Mouse (Mus musculus): Measurements from ENCODE around the gene Txlna. TPM values are rescaled to one million over a fixed set of nuclear protein-coding genes. Genes with fewer than 3 reads are reported as not detected.

Txlna gene
- polyA plus RNA-seq, 1 experiment from 2014 or later: 75.9 TPM

DNA sequence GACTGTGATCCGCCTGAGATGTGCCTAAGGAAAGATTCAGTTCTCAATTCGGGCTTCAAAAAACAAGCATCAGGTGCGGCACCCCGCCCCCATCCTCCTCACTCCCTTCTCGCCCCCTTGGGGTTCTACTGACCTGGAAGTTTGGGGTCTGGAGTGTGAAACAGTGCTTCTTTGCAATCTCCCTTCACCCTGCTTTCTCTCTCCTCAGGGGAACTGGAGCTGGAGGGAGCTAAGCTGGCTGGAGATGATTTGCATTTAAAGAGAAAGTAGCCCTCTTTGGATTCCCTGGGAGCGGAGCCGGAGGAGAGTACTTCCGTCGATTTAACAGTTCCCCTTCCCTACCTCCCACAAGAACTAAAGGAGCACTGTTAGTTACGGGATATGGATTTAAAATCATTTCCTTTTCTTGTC, 17.2 kb downstream of the Txlna start, which contains the start of gene Ccdc28b:
Ccdc28b (minus strand) TSS at position 267 of the 411 bp plus-strand sequence.
- peak; percentile 46 for ATAC-seq
- H3K4me1 ChIP-seq: peaks cover 45% of the 10 kb centered on the region
- under 1% methylated on average over 10 of the region's 10 CpGs for WGBS

DNA sequence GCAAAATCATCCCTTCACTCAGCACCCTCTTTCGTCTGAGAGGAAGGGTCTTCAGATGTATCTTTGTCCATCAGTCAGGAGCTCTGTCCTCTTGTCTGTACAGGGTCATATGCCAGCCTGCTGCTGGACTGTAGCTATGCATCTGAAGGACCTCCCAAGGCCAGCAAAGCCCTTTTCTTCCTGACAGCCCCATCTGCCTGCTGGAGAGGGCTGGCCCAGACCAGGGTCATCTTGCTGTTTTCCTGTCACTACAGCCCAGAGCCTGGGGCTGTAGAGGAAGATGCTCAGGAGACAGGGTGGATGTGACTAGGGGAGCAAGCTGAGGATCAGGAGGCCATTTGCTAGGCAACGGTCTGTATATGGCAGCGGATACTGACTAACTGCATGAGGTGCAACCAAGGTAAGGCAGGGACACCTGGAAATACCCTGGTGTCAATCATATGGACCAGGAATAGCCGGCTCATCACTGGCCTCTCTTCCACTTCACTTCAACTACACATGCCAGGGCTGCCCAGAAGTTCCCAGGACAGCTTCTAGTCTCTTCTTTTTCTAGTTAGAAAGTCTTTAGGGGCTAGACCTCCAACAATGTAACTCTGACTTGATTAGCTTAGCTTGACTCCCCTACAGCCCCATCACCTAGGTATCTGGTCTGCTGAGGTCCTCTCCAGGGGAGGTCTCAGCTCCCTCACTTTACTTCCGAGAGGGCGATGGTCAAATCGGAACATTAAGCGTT, 17.9 kb downstream of the Txlna start:
- peak overlapping the region; percentile 59 for H3K4me3 ChIP-seq
- peak overlapping the region; percentile 82 for H3K4me2 ChIP-seq
- no peaks in the 10 kb centered on the region for H3K9me3 ChIP-seq (replicated peaks)
- WGBS: 23% methylated on average over 8 of the region's 8 CpGs
- no peaks in the 10 kb centered on the region for H3K27me3 ChIP-seq
- peaks cover 52% of the 10 kb centered on the region for H3K4me1 ChIP-seq
- peak overlapping the region; percentile 93 for H3K27ac ChIP-seq
- ATAC-seq: no peak
- peaks cover 32% of the 10 kb centered on the region for H3K36me3 ChIP-seq (ENCODE audit: poor library complexity, severe bottlenecking)
- H3K9ac ChIP-seq: peak overlapping the region; percentile 83

More for the DNA sequence above, 17.2 kb downstream of the Txlna start, which contains the start of gene Ccdc28b:
- peaks cover 39% of the 10 kb centered on the region for H3K36me3 ChIP-seq (ENCODE audit: poor library complexity, severe bottlenecking)
- no peaks in the 10 kb centered on the region for H3K9me3 ChIP-seq (replicated peaks)
- peak within 1 kb of the TSS; percentile 83 for H3K9ac ChIP-seq
- H3K4me3 ChIP-seq: peak within 1 kb of the TSS; percentile 59
- H3K4me2 ChIP-seq: peak within 1 kb of the TSS; percentile 82
- peak within 1 kb of the TSS; percentile 93 for H3K27ac ChIP-seq
- no peaks in the 10 kb centered on the region for H3K27me3 ChIP-seq

DNA sequence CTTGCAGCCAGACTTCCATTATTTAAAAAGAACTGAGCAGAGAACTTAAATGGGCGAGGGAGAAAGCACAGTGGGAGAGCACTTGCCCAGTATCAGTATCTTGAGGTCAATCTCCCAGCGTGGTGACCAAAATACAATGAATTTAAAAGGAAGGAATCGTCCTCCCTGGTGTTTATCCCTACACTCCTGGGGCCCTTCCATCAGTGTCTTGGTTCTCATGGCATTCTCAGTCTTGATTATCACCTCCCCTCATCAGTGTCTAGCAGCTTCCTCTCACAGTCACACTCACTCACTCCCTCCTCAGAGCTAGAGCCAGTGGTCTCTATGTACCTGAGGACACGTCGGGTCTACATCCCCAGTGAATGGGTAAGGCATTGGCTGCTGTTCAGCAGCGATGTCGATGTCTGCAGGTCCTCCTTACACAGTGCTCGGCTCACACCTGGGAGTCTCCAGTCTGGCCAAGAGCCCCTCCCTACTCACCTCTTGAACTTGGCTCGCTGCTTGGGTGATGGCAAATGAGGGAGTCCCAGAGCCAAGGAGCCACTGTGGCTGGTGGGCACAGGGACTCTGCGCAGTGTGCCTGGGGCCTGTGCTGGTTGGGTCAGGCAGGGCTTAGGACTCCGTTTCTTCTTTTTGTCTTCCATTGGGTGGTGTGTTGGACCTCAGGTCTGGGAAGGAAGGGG, 18.6 kb downstream of the Txlna start:
- Histone ChIP-seq H3K36me3 (ENCODE audit: poor library complexity, severe bottlenecking) (peaks cover 25% of the 10 kb centered on the region), H3K9ac (peak overlapping the region; percentile 83), H3K4me2 (peak overlapping the region; percentile 82), H3K27me3 (no peaks in the 10 kb centered on the region), H3K9me3 (replicated peaks) (no peaks in the 10 kb centered on the region), H3K4me3 (peak overlapping the region; percentile 59), H3K4me1 (peaks cover 56% of the 10 kb centered on the region), H3K27ac (peak overlapping the region; percentile 93; the same call in 1 of the 2 replicates)
- WGBS: 76% methylated on average over 11 of the region's 11 CpGs
- no peak for ATAC-seq

DNA sequence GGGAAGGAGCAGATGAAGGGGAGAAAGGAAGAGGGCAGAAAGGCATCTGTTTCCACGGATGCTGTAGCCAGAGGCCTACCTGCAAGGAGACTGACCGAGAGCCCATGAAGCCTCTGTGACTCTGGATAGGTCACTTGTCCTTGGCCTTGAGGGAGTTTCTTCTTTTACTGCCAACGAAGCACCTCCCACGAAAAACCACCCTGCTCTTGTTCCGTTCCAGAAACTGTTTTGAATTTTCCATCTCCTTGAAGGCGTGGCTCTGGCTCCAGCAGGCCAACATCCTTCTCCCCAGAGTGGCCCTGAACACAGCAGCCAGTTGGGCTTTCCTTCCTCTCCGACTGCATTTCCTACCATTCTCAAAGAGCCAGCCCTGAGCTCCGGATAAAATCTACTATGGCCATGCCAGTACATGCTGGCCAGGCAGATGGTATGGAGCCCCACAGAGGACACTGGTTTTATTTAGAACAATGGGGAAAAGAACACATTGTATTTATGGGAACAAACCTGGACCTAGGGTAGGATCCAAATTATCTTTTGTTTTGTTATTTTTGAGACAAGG, 19.5 kb downstream of the Txlna start:
- no peaks in the 10 kb centered on the region for H3K9me3 ChIP-seq (replicated peaks)
- 88% methylated on average over 8 of the region's 8 CpGs for WGBS
- no peak overlapping the region for H3K4me2 ChIP-seq
- H3K27me3 ChIP-seq: no peaks in the 10 kb centered on the region
- H3K27ac ChIP-seq: no peak overlapping the region
- no peak for ATAC-seq
- H3K4me3 ChIP-seq: no peak overlapping the region
- H3K9ac ChIP-seq: 0 out of 2 replicates have a peak overlapping the region, but pooled peaks have one; percentile 6
- peaks cover 25% of the 10 kb centered on the region for H3K36me3 ChIP-seq (ENCODE audit: poor library complexity, severe bottlenecking)
- H3K4me1 ChIP-seq: peaks cover 56% of the 10 kb centered on the region

DNA sequence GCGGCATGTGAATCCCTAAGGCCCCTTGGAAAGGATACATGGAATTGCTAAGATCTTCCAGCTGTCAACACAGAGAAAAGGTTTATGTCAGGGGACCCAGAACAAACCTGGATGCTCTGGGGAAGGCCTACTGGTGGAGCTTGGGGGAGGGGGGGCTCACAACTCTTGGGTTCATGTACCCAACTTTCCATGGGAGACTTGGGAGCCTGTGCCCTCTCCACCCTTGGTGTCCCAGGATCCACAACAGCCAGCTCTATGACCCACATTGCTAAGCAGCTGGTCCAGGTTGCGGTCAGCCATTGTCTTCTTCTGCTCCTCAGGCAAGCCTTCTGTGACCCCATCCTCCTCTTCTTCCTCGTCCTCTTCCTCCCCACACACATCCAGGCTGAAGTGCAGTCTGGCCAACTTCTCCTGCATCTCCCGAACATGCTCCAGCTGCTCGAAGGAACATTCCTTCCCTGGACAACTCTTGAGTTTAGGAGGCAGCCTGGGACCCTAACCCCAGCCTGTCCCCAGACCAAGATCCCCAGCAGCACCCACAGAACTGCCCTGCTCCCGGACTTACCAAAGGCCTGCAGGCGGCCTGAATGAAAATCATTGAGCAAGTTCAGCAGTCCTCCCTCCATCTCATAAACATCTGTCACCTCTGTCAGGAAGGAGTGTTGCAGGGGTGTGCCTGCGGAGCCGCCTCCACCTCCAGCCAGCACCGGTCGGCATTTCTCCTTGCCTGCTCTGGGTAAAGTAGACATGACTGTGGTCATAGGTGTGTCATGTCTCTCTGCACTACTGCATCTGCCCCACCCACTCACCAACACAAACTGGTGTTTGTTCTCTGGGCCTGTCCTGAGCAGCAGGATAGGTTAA, 20.2 kb downstream of the Txlna start:
- no peak overlapping the region for H3K4me3 ChIP-seq
- ATAC-seq: no peak
- H3K9me3 ChIP-seq (replicated peaks): no peaks in the 10 kb centered on the region
- peaks cover 24% of the 10 kb centered on the region for H3K36me3 ChIP-seq (ENCODE audit: poor library complexity, severe bottlenecking)
- peaks cover 50% of the 10 kb centered on the region for H3K4me1 ChIP-seq
- no peak overlapping the region for H3K4me2 ChIP-seq
- no peaks in the 10 kb centered on the region for H3K27me3 ChIP-seq
- H3K9ac ChIP-seq: 0 out of 2 replicates have a peak overlapping the region, but pooled peaks have one; percentile 6
- no peak overlapping the region for H3K27ac ChIP-seq
- 93% methylated on average over 11 of the region's 11 CpGs for WGBS

DNA sequence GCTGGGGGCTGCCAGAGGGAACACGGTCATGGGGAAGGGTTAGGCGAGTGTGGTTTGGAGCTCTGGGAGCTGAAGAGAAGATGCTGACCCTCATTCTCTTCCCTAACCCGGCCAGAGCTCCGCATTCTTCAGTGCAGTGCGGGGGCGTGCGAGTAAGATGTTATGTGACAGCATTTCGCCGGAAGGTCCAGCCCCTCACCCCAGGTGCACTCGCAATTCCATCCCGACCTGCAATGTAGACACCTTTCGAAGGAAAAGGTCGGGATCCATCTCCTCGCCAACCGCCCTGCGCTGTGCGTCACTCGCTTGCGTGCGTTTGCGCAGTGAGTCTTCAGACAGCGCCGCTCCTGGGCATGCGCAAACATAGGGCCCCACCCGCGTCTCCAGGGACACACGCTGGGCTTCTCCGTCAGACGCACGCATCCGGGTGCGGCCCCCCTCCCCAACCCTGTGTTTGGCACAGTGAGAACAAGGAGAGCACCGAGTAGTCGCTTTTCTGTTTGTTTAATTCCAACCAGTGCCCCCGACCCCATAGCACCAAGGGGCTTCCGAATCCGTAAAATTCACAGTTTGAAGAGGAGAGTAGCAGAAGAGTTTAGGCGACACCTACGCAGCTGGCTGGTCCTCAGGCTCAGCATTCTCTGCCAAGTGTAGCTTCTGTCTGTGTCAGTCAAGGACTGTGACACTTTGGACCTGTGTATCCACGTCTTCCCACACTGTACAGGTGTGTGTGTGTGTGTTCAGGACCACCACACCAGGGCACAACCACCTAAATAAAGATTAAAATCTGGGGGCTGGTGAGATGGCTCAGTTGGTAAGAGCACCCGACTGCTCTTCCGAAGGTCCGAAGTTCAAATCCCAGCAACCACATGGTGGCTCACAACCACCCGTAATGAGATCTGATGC, 21.8 kb downstream of the Txlna start, which contains the start of gene Iqcc:
Iqcc (minus strand) TSS at position 314 of the 906 bp plus-strand sequence.
- H3K9me3 ChIP-seq (replicated peaks): no peaks in the 10 kb centered on the region
- ATAC-seq: peak; percentile 91
- peak within 1 kb of the TSS; percentile 93 for H3K9ac ChIP-seq
- H3K4me2 ChIP-seq: peak within 1 kb of the TSS; percentile 89
- peaks cover 37% of the 10 kb centered on the region for H3K4me1 ChIP-seq
- peak within 1 kb of the TSS; percentile 85 for H3K27ac ChIP-seq
- peaks cover 24% of the 10 kb centered on the region for H3K36me3 ChIP-seq (ENCODE audit: poor library complexity, severe bottlenecking)
- peak within 1 kb of the TSS; percentile 64 for H3K4me3 ChIP-seq
- WGBS: 5% methylated on average over 44 of the region's 44 CpGs
- H3K27me3 ChIP-seq: no peaks in the 10 kb centered on the region

DNA sequence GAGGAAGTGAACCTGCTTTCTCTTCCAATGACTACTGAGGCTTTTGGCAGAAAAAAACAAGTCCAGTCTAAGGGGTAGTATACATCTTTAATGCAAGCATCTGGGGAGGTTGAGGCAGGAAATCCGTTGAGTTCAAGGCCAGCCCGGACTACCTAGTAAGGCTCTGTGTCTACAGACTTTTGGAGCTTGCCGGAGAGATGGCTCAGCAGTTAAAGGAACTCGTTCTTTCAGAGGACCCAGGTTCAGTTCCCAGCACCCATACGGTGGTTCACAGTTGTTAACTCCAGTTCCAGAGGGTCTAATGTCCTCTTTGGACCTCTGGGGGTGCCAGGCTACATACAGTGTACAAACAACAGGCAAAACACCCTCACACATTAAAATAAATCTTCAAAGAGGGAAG, 22.8 kb downstream of the Txlna start:
- Histone ChIP-seq H3K27ac (no peak overlapping the region), H3K4me2 (peak overlapping the region; percentile 89), H3K9ac (peak overlapping the region; percentile 93)

DNA sequence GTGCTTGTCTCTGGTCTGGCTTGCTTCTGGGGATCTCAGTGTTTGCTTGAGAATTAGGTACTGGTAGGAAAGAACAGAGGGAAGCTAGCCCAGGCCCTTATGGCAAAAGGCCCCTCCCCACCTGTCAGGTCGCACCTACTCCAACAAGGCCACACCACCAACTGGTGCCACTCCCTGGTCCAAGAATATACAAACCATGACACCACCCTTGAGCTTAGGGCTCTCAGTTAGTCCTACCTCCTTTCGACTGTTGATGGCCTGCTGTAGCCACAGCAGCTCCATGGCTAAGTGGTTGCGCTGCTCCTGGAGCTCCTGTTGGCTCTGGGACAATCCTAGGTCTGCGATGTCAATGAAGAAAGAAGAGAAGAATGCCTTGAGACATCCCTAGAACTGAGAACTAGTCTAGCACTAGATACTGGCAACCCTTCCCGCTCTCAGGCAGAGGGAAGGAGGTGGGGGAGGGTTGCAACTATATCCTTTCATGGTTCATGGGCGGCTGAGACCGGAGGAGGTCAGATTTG, 23.7 kb downstream of the Txlna start:
- 97% methylated on average over 7 of the region's 7 CpGs for WGBS

More for the DNA sequence above, 22.8 kb downstream of the Txlna start:
- WGBS: 93% methylated on average over 5 of the region's 5 CpGs
- Histone ChIP-seq H3K36me3 (ENCODE audit: poor library complexity, severe bottlenecking) (peaks cover 24% of the 10 kb centered on the region), H3K27me3 (no peaks in the 10 kb centered on the region), H3K4me3 (peak overlapping the region; percentile 64), H3K4me1 (peaks cover 35% of the 10 kb centered on the region), H3K9me3 (replicated peaks) (no peaks in the 10 kb centered on the region)
- no peak for ATAC-seq

DNA sequence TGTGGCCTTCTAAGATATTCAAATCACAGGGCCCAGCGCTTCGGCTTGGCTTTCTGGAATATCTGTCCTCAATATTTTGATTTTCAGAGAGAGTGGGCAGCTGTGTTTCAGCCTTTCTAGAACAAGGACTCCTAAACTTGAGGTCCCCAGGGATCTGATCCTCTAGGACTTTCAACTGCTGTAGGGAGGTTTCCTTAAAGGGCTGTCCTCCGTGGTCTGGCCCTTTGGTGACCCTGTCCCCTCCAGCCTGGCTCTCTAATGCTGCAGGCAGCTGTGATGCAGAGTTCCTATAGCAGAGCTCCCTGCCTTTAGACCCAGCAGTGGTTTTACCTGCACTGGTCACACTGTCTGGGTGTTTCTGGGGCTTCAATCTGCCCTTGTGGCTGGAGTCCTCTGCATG, 24.2 kb downstream of the Txlna start:
- ATAC-seq: no peak
- Histone ChIP-seq H3K4me2 (no peak overlapping the region), H3K9ac (no peak overlapping the region; the same call in 1 of the 2 replicates), H3K4me1 (peaks cover 22% of the 10 kb centered on the region), H3K36me3 (ENCODE audit: poor library complexity, severe bottlenecking) (peaks cover 24% of the 10 kb centered on the region), H3K27ac (no peak overlapping the region), H3K27me3 (no peaks in the 10 kb centered on the region), H3K4me3 (no peak overlapping the region), H3K9me3 (replicated peaks) (no peaks in the 10 kb centered on the region)
- WGBS: 95% methylated on average over 3 of the region's 3 CpGs

More for the DNA sequence above, 23.7 kb downstream of the Txlna start:
- Histone ChIP-seq H3K9me3 (replicated peaks) (no peaks in the 10 kb centered on the region), H3K27ac (no peak overlapping the region), H3K4me3 (no peak overlapping the region), H3K4me2 (no peak overlapping the region), H3K4me1 (peaks cover 27% of the 10 kb centered on the region), H3K9ac (no peak overlapping the region; the same call in 1 of the 2 replicates), H3K36me3 (ENCODE audit: poor library complexity, severe bottlenecking) (peaks cover 24% of the 10 kb centered on the region), H3K27me3 (no peaks in the 10 kb centered on the region)
- ATAC-seq: no peak

DNA sequence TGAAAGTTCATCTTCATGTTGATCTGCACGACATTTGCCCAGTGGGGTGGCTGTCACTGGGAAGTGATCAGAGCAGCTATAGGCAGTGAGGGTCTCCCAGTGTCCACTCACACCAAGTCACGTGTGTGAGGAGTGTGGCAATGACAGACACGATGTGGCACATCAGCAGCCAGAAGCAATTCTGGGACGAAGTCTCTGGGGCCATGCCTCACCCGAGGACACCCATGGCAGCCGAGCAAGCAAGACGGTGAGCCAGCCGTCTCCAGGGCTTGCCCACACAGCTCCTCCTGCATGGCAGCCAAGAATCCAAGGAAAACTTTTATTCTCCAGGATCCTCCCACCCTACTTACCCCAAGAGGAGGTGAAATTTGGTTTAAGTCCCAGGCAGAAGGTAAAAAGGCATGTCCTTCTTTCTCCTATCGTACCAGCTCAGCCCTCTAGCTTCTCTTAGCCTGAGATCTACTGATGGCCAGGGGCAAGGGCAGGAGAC, 25.0 kb downstream of the Txlna start:
- WGBS: 88% methylated on average over 9 of the region's 9 CpGs
- peaks cover 24% of the 10 kb centered on the region for H3K36me3 ChIP-seq (ENCODE audit: poor library complexity, severe bottlenecking)

More for the DNA sequence above, 25.0 kb downstream of the Txlna start:
- Histone ChIP-seq H3K4me1 (peaks cover 16% of the 10 kb centered on the region), H3K4me3 (no peak overlapping the region), H3K27ac (no peak overlapping the region), H3K9me3 (replicated peaks) (no peaks in the 10 kb centered on the region), H3K9ac (no peak overlapping the region), H3K4me2 (no peak overlapping the region), H3K27me3 (no peaks in the 10 kb centered on the region)
- ATAC-seq: no peak
